Mouse (Mus musculus): ENCODE measurements around the gene Fyn. TPM values are rescaled to one million over a fixed set of nuclear protein-coding genes. Genes with fewer than 3 reads are reported as not detected.

Gene Fyn
- polyA plus RNA-seq, 1 experiment: 21.0 TPM

- TF ChIP-seq GATA1 (IDR thresholded peaks at IDR 0.05; ENCODE audit: low read length): no peak
Observed at GRCm38 (mm10) chr10:39417611-39418010, 49.0 kb downstream of the Fyn start.

DNA sequence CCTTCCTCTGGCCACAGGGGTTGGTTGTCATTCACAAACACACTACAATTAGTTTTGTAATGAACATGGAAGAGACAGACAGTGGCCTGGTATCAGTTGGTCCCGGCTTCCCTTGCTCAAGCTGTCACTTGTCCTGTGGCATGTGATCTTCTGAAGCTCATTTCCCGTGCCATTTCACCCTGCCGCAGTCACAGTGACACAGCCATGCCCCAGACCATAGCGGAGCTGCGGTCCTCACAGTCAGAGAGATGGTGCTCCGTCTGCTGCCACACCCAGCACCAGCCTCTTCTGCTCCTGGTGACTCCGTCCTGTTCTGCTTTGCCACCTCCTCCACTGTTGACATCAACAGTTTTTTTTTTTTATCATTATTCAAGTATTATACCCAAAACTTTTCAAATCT, 49.7 kb downstream of the Fyn start:
- no peak for TF ChIP-seq GATA1 (IDR thresholded peaks at IDR 0.05; ENCODE audit: low read length)

DNA sequence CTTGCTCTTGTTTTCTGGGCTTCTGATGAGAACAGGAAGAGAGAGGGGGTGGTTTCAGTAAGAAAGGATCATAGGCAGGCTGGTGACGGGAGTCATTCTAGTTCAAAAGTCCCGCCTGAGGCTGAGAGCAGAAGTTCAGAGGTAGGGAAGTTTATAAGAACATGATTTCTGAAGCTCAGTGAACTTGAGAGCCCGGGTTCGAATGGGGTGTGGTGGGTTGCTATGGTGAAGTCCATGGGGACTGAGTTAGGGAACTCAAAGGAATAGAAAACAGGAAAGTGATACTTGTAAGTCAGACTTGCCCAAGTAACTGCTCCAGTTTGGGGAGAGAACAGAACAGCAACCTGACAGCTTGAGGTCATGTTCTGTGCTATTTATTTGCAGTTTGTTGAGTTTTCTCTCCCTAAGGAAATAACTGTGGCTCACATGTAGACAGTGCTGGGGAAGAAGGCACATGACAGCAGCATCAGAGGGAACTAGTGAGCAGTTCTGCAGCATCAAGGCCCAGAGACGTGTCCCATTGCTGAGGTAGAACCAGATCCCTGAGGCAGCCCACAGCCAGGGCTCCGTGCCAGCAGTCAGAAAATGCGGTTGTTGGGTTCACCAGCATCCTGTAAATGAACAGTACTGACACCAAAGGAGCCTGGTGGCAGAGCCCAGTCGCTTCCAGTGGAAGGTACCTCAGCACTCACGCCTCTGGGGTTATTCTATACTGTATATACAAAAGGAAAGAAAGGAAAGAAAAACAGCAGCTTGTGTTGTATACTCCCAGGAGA, 52.4 kb downstream of the Fyn start:
- no peak for TF ChIP-seq GATA1 (IDR thresholded peaks at IDR 0.05; ENCODE audit: low read length)

GRCm38 (mm10) chr10:39421772-39422171, 53.1 kb downstream of the Fyn start:
- TF ChIP-seq GATA1 (IDR thresholded peaks at IDR 0.05; ENCODE audit: low read length): no peak

- no peak for TF ChIP-seq GATA1 (IDR thresholded peaks at IDR 0.05; ENCODE audit: low read length)
Observed at GRCm38 (mm10) chr10:39424643-39425042, 56.0 kb downstream of the Fyn start.

DNA sequence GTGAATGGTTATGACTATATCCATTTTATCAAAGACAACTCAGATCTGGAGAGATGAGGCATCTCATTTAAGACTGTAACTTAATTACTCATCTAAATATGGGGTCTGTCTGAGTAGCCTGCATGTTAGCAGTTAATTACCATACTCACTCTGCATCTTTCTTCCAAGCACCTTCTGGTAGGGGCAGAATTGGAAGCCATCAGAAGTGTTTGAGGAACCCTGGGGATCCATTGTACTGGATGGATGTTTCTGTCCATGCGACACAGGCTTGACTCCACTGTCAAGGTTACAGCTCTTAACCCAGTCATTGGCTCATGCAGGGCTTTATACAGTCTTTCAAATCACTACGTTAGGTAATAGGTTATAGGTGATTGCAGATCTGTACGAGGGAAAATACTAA, 57.4 kb downstream of the Fyn start:
- TF ChIP-seq GATA1 (IDR thresholded peaks at IDR 0.05; ENCODE audit: low read length): no peak

DNA sequence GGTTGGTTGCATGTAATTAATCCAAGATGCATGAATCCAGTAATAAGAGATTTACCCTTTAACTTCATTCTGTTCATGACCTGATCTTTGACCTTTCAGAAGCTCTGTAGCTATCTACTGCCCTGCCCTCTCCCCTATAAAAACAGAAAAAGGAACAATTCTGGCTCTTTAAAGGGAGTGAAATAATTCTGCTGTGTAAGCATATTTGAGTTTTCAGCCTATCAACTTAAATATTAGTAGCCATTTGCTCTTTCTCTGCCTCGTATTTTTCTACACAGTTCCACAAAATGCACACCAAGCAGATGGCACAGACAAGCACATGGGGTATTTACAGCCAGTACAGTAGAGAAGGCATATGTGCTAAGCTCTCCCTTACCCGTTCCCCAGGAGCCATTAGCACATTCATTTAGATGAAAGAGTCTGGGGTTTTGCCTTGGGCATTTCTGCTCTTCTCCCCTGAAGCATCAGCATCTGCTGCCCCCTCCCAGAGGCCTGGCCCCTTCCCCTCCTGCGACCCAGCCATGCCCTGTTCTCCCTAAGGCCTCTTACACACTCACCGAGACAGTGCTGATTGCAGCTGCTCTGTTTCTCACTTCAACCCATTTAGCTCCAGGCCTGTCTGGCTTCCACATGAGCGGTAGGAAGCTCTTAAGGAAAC, 58.3 kb downstream of the Fyn start:
- TF ChIP-seq GATA1 (IDR thresholded peaks at IDR 0.05; ENCODE audit: low read length): no peak

DNA sequence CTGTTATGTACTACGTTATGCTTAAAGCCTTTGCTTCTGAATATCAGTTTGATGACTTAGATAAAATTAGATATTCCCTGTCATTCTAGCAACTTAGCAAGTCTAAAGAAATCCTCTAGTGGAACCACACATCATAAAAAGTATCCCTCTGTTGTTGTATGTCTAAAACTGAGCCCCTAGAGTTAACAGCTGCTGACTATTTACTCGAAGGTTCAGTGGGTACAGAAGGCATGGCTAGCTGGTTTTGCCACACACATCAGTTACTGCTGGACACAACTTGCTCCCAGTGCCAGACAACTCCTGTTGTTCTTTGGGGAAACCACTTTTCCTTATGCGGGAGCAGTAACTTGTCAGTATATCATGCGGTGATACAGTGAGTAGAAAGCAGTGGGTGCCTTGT, 61.0 kb downstream of the Fyn start:
- no peak for TF ChIP-seq GATA1 (IDR thresholded peaks at IDR 0.05; ENCODE audit: low read length)

- no peak for TF ChIP-seq GATA1 (IDR thresholded peaks at IDR 0.05; ENCODE audit: low read length)
Observed at GRCm38 (mm10) chr10:39430074-39430764, 61.6 kb downstream of the Fyn start.

- TF ChIP-seq GATA1 (IDR thresholded peaks at IDR 0.05; ENCODE audit: low read length): no peak
Observed at GRCm38 (mm10) chr10:39431265-39431664, 62.6 kb downstream of the Fyn start.

DNA sequence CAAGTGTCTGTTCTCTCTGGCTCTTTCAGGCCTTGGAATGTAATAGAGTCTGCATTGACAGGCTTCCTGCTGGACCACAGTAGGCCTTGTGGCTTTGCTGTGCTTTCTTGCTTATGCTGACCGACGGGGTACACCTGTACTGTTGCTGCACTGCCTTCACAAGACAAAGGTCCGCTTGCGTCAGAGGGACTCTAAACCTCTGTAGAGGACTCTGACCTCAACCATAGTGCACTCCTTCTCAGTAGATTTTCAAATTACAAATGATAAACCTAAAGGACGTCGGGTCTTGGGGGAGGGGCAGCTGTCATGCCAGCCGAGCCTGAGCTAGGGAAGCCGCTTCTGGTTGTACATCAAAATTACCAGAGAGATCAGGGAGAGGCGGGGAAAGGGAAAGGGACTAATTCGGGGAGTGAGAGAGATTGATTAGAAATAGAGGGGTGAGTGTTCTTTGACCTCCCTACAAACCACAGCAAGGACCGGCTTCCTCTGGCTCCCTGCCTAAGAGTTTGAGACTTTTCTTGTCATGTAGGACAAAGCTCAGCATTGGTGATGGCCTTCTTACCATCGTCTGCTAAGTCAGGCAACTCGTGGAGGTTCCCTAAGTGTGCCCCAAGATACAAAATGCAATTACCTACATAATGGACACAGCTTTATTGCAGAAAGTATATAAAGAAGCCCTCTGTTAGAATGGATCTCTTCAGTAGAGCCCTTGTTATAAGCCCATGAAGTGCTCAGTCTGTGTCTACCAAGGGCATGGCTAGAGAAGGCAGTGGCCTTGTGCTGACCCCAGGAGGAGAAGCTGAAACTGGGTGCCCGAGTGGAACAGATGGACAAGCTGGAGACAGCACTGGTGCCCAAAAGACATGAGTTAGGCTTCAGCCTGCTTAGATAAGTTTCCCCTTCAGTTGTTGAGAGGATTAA, 64.3 kb downstream of the Fyn start:
- no peak for TF ChIP-seq GATA1 (IDR thresholded peaks at IDR 0.05; ENCODE audit: low read length)

- no peak for TF ChIP-seq GATA1 (IDR thresholded peaks at IDR 0.05; ENCODE audit: low read length)
Observed at GRCm38 (mm10) chr10:39433893-39434292, 65.2 kb downstream of the Fyn start.

GRCm38 (mm10) chr10:39434758-39435448, 66.2 kb downstream of the Fyn start:
- TF ChIP-seq GATA1 (IDR thresholded peaks at IDR 0.05; ENCODE audit: low read length): no peak

GRCm38 (mm10) chr10:39438905-39439304, 70.2 kb downstream of the Fyn start:
- TF ChIP-seq GATA1 (IDR thresholded peaks at IDR 0.05; ENCODE audit: low read length): no peak

GRCm38 (mm10) chr10:39440506-39440905, 71.9 kb downstream of the Fyn start:
- TF ChIP-seq GATA1 (IDR thresholded peaks at IDR 0.05; ENCODE audit: low read length): no peak
